Mouse (Mus musculus): ENCODE measurements around the gene Cog8. TPM values are rescaled to one million over a fixed set of nuclear protein-coding genes. Genes with fewer than 3 reads are reported as not detected.
"Not testable (repeated sequence)": the region's sequence is repeated elsewhere in the genome, so short reads cannot be mapped to it uniquely, and the experiment has no call there.

The Cog8 gene
- polyA plus RNA-seq, 1 experiment from 2014 or later: 33.1 TPM

DNA sequence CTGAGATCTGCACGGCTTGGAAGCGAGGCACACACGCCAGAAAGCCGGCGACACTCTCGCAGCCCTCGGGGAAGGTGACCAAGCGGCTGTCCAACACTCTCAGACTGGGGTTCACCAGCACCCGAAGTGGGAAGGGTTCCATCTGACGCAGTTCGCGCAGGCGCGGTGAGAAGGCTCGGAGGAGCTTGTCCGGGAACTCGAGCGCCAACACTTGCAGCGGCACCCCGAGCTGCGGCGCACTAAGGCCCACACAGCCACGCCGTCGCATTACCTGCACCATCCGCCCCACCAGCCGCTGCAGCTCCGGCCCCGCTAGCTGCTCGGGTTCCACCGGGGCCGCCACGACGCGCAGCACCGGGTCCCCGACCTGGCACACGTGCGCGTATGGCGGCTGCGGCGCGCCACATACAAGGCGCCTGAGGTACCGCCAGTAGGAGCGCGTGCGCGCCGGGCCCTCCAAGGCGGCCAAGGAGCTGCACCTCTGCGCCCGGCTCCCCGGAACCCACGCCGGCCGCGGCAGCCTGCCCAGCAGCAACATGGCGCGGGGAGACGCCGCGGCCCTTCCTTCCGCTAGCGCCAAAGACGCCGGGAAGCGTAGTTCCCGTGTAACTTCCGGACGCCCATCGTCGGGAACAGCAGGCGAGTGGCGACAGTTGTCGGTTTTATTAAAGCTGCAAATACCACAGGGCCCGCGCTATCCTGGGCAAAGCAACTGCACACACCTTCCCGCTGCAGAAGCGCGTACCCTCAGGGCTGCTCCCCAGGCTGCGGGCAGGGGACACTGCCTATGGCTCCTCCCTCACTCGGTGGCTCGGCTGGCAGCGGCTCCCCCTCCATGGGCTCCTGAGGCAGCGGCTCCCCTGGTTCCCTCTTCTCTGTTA, 8.2 kb downstream of the Cog8 start, which contains the start of gene Pdf:
Gene Pdf (minus strand): TSS at position 554 of the 881 bp plus-strand sequence.
- no peak for TF ChIP-seq CTCF (IDR thresholded peaks at IDR 0.05; ENCODE audit: low read depth)
- Histone ChIP-seq H3K4me3 (replicated peaks; ENCODE audit: low read depth, low read length) (peak within 1 kb of the TSS; percentile 86), H3K27me3 (ENCODE audit: insufficient read depth, low read length) (no peaks in the 10 kb centered on the region), H3K9me3 (replicated peaks; ENCODE audit: low read length) (no peaks in the 10 kb centered on the region), H3K4me2 (ENCODE audit: low read length) (peak within 1 kb of the TSS; percentile 90), H3K27ac (peak within 1 kb of the TSS; percentile 95), H3K36me3 (ENCODE audit: insufficient read depth, low read length) (peaks cover 48% of the 10 kb centered on the region), H3K4me1 (replicated peaks; ENCODE audit: insufficient read depth, low read length) (no peaks in the 10 kb centered on the region), H3K9ac (ENCODE audit: low read depth, low read length) (peak within 1 kb of the TSS; percentile 84)
- DNase-seq (ENCODE audit: low spot score) (peak; percentile 85), ATAC-seq (replicated peaks; ENCODE audit: low FRiP score, low read depth) (peak; percentile 83)
- under 1% methylated on average over 67 of the region's 87 CpGs for WGBS

DNA sequence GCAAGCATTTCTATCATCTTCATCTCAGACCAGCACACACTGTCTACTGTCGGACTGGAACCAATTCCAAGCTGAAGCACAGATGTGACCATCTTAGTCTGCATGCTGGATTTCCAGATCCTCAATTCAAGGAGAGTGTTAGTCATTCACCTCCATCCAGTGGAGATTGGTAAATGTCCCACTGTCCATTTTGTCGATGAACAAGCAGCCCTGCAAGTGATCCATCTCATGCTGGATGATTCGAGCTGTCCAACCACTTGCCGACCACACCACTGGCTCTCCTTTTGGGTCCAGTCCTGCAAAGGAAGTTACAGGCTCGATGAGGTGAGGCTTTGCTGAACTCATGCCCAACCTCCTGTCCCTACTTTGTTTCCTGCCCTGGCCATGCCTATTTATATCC, 9.5 kb downstream of the Cog8 start:
- no peak overlapping the region for H3K9ac ChIP-seq (ENCODE audit: low read depth, low read length)
- no peak for TF ChIP-seq CTCF (IDR thresholded peaks at IDR 0.05; ENCODE audit: low read depth)
- peak overlapping the region; percentile 90; the same call in 1 of the 2 replicates for H3K4me2 ChIP-seq (ENCODE audit: low read length)
- 80% methylated on average over 5 of the region's 5 CpGs for WGBS
- H3K4me1 ChIP-seq (replicated peaks; ENCODE audit: insufficient read depth, low read length): no peaks in the 10 kb centered on the region
- H3K36me3 ChIP-seq (ENCODE audit: insufficient read depth, low read length): peaks cover 51% of the 10 kb centered on the region
- H3K27me3 ChIP-seq (ENCODE audit: insufficient read depth, low read length): no peaks in the 10 kb centered on the region
- H3K9me3 ChIP-seq (replicated peaks; ENCODE audit: low read length): no peaks in the 10 kb centered on the region
- H3K4me3 ChIP-seq (replicated peaks; ENCODE audit: low read depth, low read length): no peak overlapping the region
- no peak overlapping the region for H3K27ac ChIP-seq
- no peak for DNase-seq (ENCODE audit: low spot score)
- ATAC-seq (replicated peaks; ENCODE audit: low FRiP score, low read depth): no peak

GRCm38 (mm10) chr8:107045478-107045877, 11.0 kb downstream of the Cog8 start:
- Histone ChIP-seq H3K27me3 (ENCODE audit: insufficient read depth, low read length) (no peaks in the 10 kb centered on the region), H3K27ac (no peak overlapping the region), H3K9me3 (replicated peaks; ENCODE audit: low read length) (no peaks in the 10 kb centered on the region), H3K4me2 (ENCODE audit: low read length) (no peak overlapping the region), H3K36me3 (ENCODE audit: insufficient read depth, low read length) (peaks cover 50% of the 10 kb centered on the region), H3K4me1 (replicated peaks; ENCODE audit: insufficient read depth, low read length) (no peaks in the 10 kb centered on the region), H3K4me3 (replicated peaks; ENCODE audit: low read depth, low read length) (no peak overlapping the region), H3K9ac (ENCODE audit: low read depth, low read length) (no peak overlapping the region)
- ATAC-seq (replicated peaks; ENCODE audit: low FRiP score, low read depth): no peak
- no peak for TF ChIP-seq CTCF (IDR thresholded peaks at IDR 0.05; ENCODE audit: low read depth)
- no peak for DNase-seq (ENCODE audit: low spot score)
- WGBS: 90% methylated on average over 6 of the region's 6 CpGs

- H3K27me3 ChIP-seq (ENCODE audit: insufficient read depth, low read length): no peaks in the 10 kb centered on the region
- DNase-seq (ENCODE audit: low spot score): no peak
These were observed 15.9 kb downstream of the Cog8 start for GRCm38 (mm10) chr8:107040632-107041031.

DNA sequence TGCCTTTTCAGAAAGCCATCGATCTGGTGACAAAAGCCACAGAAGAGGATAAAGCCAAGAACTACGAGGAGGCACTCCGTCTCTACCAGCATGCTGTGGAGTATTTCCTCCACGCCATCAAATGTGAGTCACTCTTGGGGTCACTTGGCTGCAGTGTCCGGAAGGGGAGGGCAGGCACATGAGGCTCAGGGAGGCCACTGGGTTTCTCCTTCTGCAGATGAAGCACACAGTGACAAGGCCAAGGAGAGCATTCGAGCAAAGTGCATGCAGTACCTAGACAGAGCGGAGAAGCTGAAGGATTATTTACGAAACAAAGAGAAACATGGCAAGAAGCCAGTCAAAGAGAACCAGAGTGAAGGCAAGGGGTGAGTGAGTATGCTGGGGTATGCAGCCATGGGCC, 19.9 kb downstream of the Cog8 start:
- WGBS: 79% methylated on average over 8 of the region's 8 CpGs
- no peak for TF ChIP-seq CTCF (IDR thresholded peaks at IDR 0.05; ENCODE audit: low read depth)
- Histone ChIP-seq H3K4me2 (ENCODE audit: low read length) (no peak overlapping the region), H3K27ac (no peak overlapping the region), H3K4me3 (replicated peaks; ENCODE audit: low read depth, low read length) (no peak overlapping the region), H3K9ac (ENCODE audit: low read depth, low read length) (no peak overlapping the region), H3K9me3 (replicated peaks; ENCODE audit: low read length) (no peaks in the 10 kb centered on the region), H3K4me1 (replicated peaks; ENCODE audit: insufficient read depth, low read length) (peaks cover 11% of the 10 kb centered on the region), H3K36me3 (ENCODE audit: insufficient read depth, low read length) (peaks cover 23% of the 10 kb centered on the region), H3K27me3 (ENCODE audit: insufficient read depth, low read length) (no peaks in the 10 kb centered on the region)
- ATAC-seq (replicated peaks; ENCODE audit: low FRiP score, low read depth) (no peak), DNase-seq (ENCODE audit: low spot score) (no peak)

More at GRCm38 (mm10) chr8:107040632-107041031, 15.9 kb downstream of the Cog8 start:
- no peak for TF ChIP-seq CTCF (IDR thresholded peaks at IDR 0.05; ENCODE audit: low read depth)
- Histone ChIP-seq H3K4me2 (ENCODE audit: low read length) (no peak overlapping the region), H3K9me3 (replicated peaks; ENCODE audit: low read length) (no peaks in the 10 kb centered on the region), H3K36me3 (ENCODE audit: insufficient read depth, low read length) (peaks cover 60% of the 10 kb centered on the region), H3K27ac (no peak overlapping the region), H3K9ac (ENCODE audit: low read depth, low read length) (no peak overlapping the region), H3K4me1 (replicated peaks; ENCODE audit: insufficient read depth, low read length) (no peaks in the 10 kb centered on the region), H3K4me3 (replicated peaks; ENCODE audit: low read depth, low read length) (no peak overlapping the region)
- 71% methylated on average over 7 of the region's 7 CpGs for WGBS
- no peak for ATAC-seq (replicated peaks; ENCODE audit: low FRiP score, low read depth)

DNA sequence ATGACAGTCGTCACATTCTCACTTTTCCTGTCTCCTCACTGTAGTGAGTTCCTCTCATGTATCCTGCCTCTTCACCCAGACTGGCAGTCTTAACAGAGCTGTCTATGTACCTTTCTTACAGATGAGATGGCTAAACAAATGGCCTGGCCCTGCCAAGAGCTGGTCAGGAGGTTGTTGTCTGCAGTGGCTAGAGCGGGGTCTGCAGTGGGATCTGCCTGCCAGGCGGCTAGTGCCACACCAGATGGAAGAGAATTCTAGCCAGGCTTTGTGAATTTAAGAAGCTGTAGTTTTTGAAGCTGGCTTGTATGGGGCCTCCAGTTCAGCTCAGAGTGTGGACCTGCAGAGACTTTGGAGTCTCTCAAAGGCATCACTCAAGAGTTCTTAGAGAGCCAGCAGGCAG, 20.8 kb downstream of the Cog8 start:
- Histone ChIP-seq H3K4me2 (ENCODE audit: low read length) (no peak overlapping the region), H3K27ac (no peak overlapping the region), H3K4me3 (replicated peaks; ENCODE audit: low read depth, low read length) (no peak overlapping the region), H3K4me1 (replicated peaks; ENCODE audit: insufficient read depth, low read length) (peaks cover 11% of the 10 kb centered on the region), H3K9ac (ENCODE audit: low read depth, low read length) (no peak overlapping the region), H3K9me3 (replicated peaks; ENCODE audit: low read length) (no peaks in the 10 kb centered on the region), H3K36me3 (ENCODE audit: insufficient read depth, low read length) (peaks cover 22% of the 10 kb centered on the region), H3K27me3 (ENCODE audit: insufficient read depth, low read length) (no peaks in the 10 kb centered on the region)
- DNase-seq (ENCODE audit: low spot score) (no peak), ATAC-seq (replicated peaks; ENCODE audit: low FRiP score, low read depth) (no peak)
- no peak for TF ChIP-seq CTCF (IDR thresholded peaks at IDR 0.05; ENCODE audit: low read depth)
- WGBS: 89% methylated on average over 3 of the region's 3 CpGs

DNA sequence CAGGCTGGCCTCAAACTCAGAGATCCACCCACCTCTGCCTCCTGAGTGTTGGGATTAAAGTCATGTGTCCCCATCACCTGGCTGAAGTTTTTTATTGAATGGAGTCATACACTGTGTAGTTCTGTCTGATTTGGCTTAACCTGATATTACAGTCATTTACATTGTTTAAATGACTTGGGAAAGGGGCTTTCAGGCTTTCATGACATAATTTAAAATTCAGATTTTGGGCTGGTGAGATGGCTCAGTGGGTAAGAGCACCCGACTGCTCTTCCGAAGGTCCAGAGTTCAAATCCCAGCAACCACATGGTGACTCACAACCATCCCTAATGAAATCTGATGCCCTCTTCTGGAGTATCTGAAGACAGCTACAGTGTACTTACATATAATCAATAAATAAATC, 22.9 kb downstream of the Cog8 start:
- H3K9ac ChIP-seq (ENCODE audit: low read depth, low read length); ATAC-seq (replicated peaks; ENCODE audit: low FRiP score, low read depth): not testable (repeated sequence)

More for the DNA sequence above, 22.9 kb downstream of the Cog8 start:
- H3K9me3 ChIP-seq (replicated peaks; ENCODE audit: low read length); H3K4me3 ChIP-seq (replicated peaks; ENCODE audit: low read depth, low read length); H3K36me3 ChIP-seq (ENCODE audit: insufficient read depth, low read length); H3K4me2 ChIP-seq (ENCODE audit: low read length); H3K27ac ChIP-seq; DNase-seq (ENCODE audit: low spot score); H3K27me3 ChIP-seq (ENCODE audit: insufficient read depth, low read length): not testable (repeated sequence)
- H3K4me1 ChIP-seq (replicated peaks; ENCODE audit: insufficient read depth, low read length): peaks cover 11% of the 10 kb centered on the region
- WGBS: 89% methylated on average over 2 of the region's 2 CpGs
